Mouse (Mus musculus): ENCODE measurements around the gene Cabcoco1. TPM values are rescaled to one million over a fixed set of nuclear protein-coding genes. Genes with fewer than 3 reads are reported as not detected.

Gene Cabcoco1
- polyA plus RNA-seq (2016; fragmentation: Nextera tagmentation; extraction: Ambion mirVana), result 0.24 and 0.29 TPM in 2 replicates

- peak within 1 kb of the TSS; percentile 7; the same call in 1 of the 2 replicates for H3K4me3 ChIP-seq
- 7% methylated on average over 17 of the region's 17 CpGs for WGBS
- H3K27me3 ChIP-seq, result no peaks in the 10 kb centered on the region
- H3K36me3 ChIP-seq, result no peaks in the 10 kb centered on the region
- H3K27ac ChIP-seq (replicated peaks), result peak within 1 kb of the TSS; percentile 60
- H3K9ac ChIP-seq (replicated peaks), result no peak within 1 kb of the TSS
- peaks cover 16% of the 10 kb centered on the region for H3K4me1 ChIP-seq
- peak; percentile 57 for ATAC-seq (ENCODE audit: low FRiP score, low read depth)
- H3K4me2 ChIP-seq (replicated peaks), result peak within 1 kb of the TSS; percentile 38
- no peaks in the 10 kb centered on the region for H3K9me3 ChIP-seq
These were observed at the start of gene Cabcoco1 for GRCm38 (mm10) chr10:68541139-68541942. Gene Cabcoco1 (minus strand): TSS chr10:68541896.

GRCm38 (mm10) chr10:68589530-68590252 lies 48.0 kb upstream of the Cabcoco1 start:
- Histone ChIP-seq H3K27me3 (no peaks in the 10 kb centered on the region), H3K36me3 (no peaks in the 10 kb centered on the region), H3K4me2 (replicated peaks) (no peak overlapping the region), H3K9me3 (no peaks in the 10 kb centered on the region), H3K4me3 (no peak overlapping the region), H3K9ac (replicated peaks) (no peak overlapping the region), H3K4me1 (no peaks in the 10 kb centered on the region), H3K27ac (replicated peaks) (no peak overlapping the region)
- WGBS, result 80% methylated on average over 11 of the region's 11 CpGs
- ATAC-seq (ENCODE audit: low FRiP score, low read depth), result no peak

GRCm38 (mm10) chr10:68587416-68588040 lies 45.8 kb upstream of the Cabcoco1 start:
- no peak overlapping the region for H3K4me2 ChIP-seq (replicated peaks)
- no peak for ATAC-seq (ENCODE audit: low FRiP score, low read depth)
- no peaks in the 10 kb centered on the region for H3K9me3 ChIP-seq
- 93% methylated on average over 4 of the region's 4 CpGs for WGBS
- no peak overlapping the region for H3K27ac ChIP-seq (replicated peaks)
- no peaks in the 10 kb centered on the region for H3K4me1 ChIP-seq
- no peak overlapping the region for H3K4me3 ChIP-seq
- H3K9ac ChIP-seq (replicated peaks), result no peak overlapping the region
- H3K27me3 ChIP-seq, result no peaks in the 10 kb centered on the region
- no peaks in the 10 kb centered on the region for H3K36me3 ChIP-seq

- ATAC-seq (ENCODE audit: low FRiP score, low read depth), result no peak
- Histone ChIP-seq H3K4me2 (replicated peaks) (no peak overlapping the region), H3K27me3 (no peaks in the 10 kb centered on the region), H3K27ac (replicated peaks) (no peak overlapping the region), H3K9me3 (no peaks in the 10 kb centered on the region), H3K9ac (replicated peaks) (no peak overlapping the region), H3K36me3 (no peaks in the 10 kb centered on the region), H3K4me3 (no peak overlapping the region), H3K4me1 (no peaks in the 10 kb centered on the region)
- 91% methylated on average over 9 of the region's 9 CpGs for WGBS
These were observed 35.6 kb upstream of the Cabcoco1 start for GRCm38 (mm10) chr10:68577321-68577720.

- no peak overlapping the region for H3K9ac ChIP-seq (replicated peaks)
- no peaks in the 10 kb centered on the region for H3K27me3 ChIP-seq
- no peaks in the 10 kb centered on the region for H3K36me3 ChIP-seq
- H3K9me3 ChIP-seq, result no peaks in the 10 kb centered on the region
- no peak overlapping the region for H3K4me3 ChIP-seq
- H3K27ac ChIP-seq (replicated peaks), result no peak overlapping the region
- no peak overlapping the region for H3K4me2 ChIP-seq (replicated peaks)
- ATAC-seq (ENCODE audit: low FRiP score, low read depth), result no peak
- H3K4me1 ChIP-seq, result no peaks in the 10 kb centered on the region
These were observed 26.5 kb upstream of the Cabcoco1 start for GRCm38 (mm10) chr10:68568172-68568571.

GRCm38 (mm10) chr10:68562344-68562743 lies 20.6 kb upstream of the Cabcoco1 start:
- 75% methylated on average over 5 of the region's 5 CpGs for WGBS
- H3K27ac ChIP-seq (replicated peaks), result no peak overlapping the region
- H3K4me2 ChIP-seq (replicated peaks), result no peak overlapping the region
- no peaks in the 10 kb centered on the region for H3K9me3 ChIP-seq
- no peaks in the 10 kb centered on the region for H3K27me3 ChIP-seq
- H3K4me3 ChIP-seq, result no peak overlapping the region
- H3K4me1 ChIP-seq, result no peaks in the 10 kb centered on the region
- no peak overlapping the region for H3K9ac ChIP-seq (replicated peaks)
- no peaks in the 10 kb centered on the region for H3K36me3 ChIP-seq
- ATAC-seq (ENCODE audit: low FRiP score, low read depth), result no peak

GRCm38 (mm10) chr10:68558828-68559219 lies 17.1 kb upstream of the Cabcoco1 start:
- no peak overlapping the region for H3K9ac ChIP-seq (replicated peaks)
- no peaks in the 10 kb centered on the region for H3K4me1 ChIP-seq
- no peaks in the 10 kb centered on the region for H3K36me3 ChIP-seq
- no peaks in the 10 kb centered on the region for H3K9me3 ChIP-seq
- no peak overlapping the region for H3K4me3 ChIP-seq
- H3K27ac ChIP-seq (replicated peaks), result no peak overlapping the region
- no peak for ATAC-seq (ENCODE audit: low FRiP score, low read depth)
- WGBS, result 69% methylated on average over 4 of the region's 4 CpGs
- no peak overlapping the region for H3K4me2 ChIP-seq (replicated peaks)
- H3K27me3 ChIP-seq, result no peaks in the 10 kb centered on the region

- H3K27me3 ChIP-seq, result no peaks in the 10 kb centered on the region
- H3K9me3 ChIP-seq, result no peaks in the 10 kb centered on the region
- no peaks in the 10 kb centered on the region for H3K36me3 ChIP-seq
- no peak overlapping the region for H3K27ac ChIP-seq (replicated peaks)
- ATAC-seq (ENCODE audit: low FRiP score, low read depth), result no peak
- whole genome bisulfite sequencing, result 68% methylated on average over 13 of the region's 13 CpGs
- no peaks in the 10 kb centered on the region for H3K4me1 ChIP-seq
- H3K9ac ChIP-seq (replicated peaks), result no peak overlapping the region
- no peak overlapping the region for H3K4me3 ChIP-seq
- no peak overlapping the region for H3K4me2 ChIP-seq (replicated peaks)
These were observed 16.6 kb upstream of the Cabcoco1 start for GRCm38 (mm10) chr10:68558105-68558827.

- ATAC-seq (ENCODE audit: low FRiP score, low read depth), result no peak
- H3K4me2 ChIP-seq (replicated peaks), result no peak overlapping the region
- H3K36me3 ChIP-seq, result no peaks in the 10 kb centered on the region
- no peak overlapping the region for H3K4me3 ChIP-seq
- no peaks in the 10 kb centered on the region for H3K27me3 ChIP-seq
- no peaks in the 10 kb centered on the region for H3K4me1 ChIP-seq
- WGBS, result 96% methylated on average over 3 of the region's 3 CpGs
- H3K9ac ChIP-seq (replicated peaks), result no peak overlapping the region
- no peak overlapping the region for H3K27ac ChIP-seq (replicated peaks)
- no peaks in the 10 kb centered on the region for H3K9me3 ChIP-seq
These were observed 12.0 kb upstream of the Cabcoco1 start for GRCm38 (mm10) chr10:68553677-68554076.

GRCm38 (mm10) chr10:68552556-68552955 lies 10.9 kb upstream of the Cabcoco1 start:
- 91% methylated on average over 2 of the region's 2 CpGs for WGBS
- no peak overlapping the region for H3K9ac ChIP-seq (replicated peaks)
- no peak overlapping the region for H3K4me2 ChIP-seq (replicated peaks)
- H3K9me3 ChIP-seq, result no peaks in the 10 kb centered on the region
- no peak overlapping the region for H3K4me3 ChIP-seq
- no peak overlapping the region for H3K27ac ChIP-seq (replicated peaks)
- H3K27me3 ChIP-seq, result no peaks in the 10 kb centered on the region
- H3K36me3 ChIP-seq, result no peaks in the 10 kb centered on the region
- H3K4me1 ChIP-seq, result no peaks in the 10 kb centered on the region
- ATAC-seq (ENCODE audit: low FRiP score, low read depth), result no peak

- Histone ChIP-seq H3K27ac (replicated peaks) (no peak overlapping the region), H3K4me3 (no peak overlapping the region), H3K27me3 (no peaks in the 10 kb centered on the region), H3K36me3 (no peaks in the 10 kb centered on the region), H3K9ac (replicated peaks) (no peak overlapping the region), H3K4me1 (no peaks in the 10 kb centered on the region), H3K4me2 (replicated peaks) (no peak overlapping the region), H3K9me3 (no peaks in the 10 kb centered on the region)
- WGBS, result 87% methylated on average over 7 of the region's 7 CpGs
- no peak for ATAC-seq (ENCODE audit: low FRiP score, low read depth)
These were observed 9.6 kb upstream of the Cabcoco1 start for GRCm38 (mm10) chr10:68551316-68551715.
